Mouse (Mus musculus) myocyte (in vitro differentiated cells): ENCODE data around the gene Olfr911-ps1. TPM values are rescaled to one million over a fixed set of nuclear protein-coding genes. Genes with fewer than 3 reads are reported as not detected.

Experiments used
- H3K27me3 ChIP-seq: one replicate; pipeline ENCODE4 v1.6.1; 2011; ENCODE audit not compliant: control insufficient read depth, insufficient read depth, insufficient read length
- H3K36me3 ChIP-seq: one replicate; pipeline ENCODE4 v1.6.1; 2011; ENCODE audit not compliant: control insufficient read depth, insufficient read depth
- H3K4me2 ChIP-seq: one replicate; pipeline ENCODE4 v1.6.1; 2011; ENCODE audit warnings: low read depth, control low read depth
- H3K4me3 ChIP-seq: one replicate; pipeline ENCODE4 v1.5.1; 2011; ENCODE audit warnings: mild to moderate bottlenecking, control low read depth, moderate library complexity
- H3K79me2 ChIP-seq: one replicate; pipeline ENCODE4 v1.6.1; 2011; ENCODE audit not compliant: control insufficient read depth, insufficient read depth
- H3ac ChIP-seq: one replicate; pipeline ENCODE4 v1.6.1; 2011; ENCODE audit not compliant: control insufficient read depth, insufficient read length
- CEBPB ChIP-seq: IDR thresholded peaks from 2 replicates; pipeline ENCODE4 v1.6.1; 2011; ENCODE audit warnings: mild to moderate bottlenecking, moderate library complexity; ENCODE audit not compliant: poor library complexity, insufficient read depth, severe bottlenecking
- E2F4 ChIP-seq: IDR thresholded peaks from one replicate; pipeline ENCODE4 v1.6.1; 2011; ENCODE audit warnings: mild to moderate bottlenecking, control low read depth, moderate library complexity; ENCODE audit not compliant: insufficient read depth
- MAX ChIP-seq: IDR thresholded peaks from one replicate; pipeline ENCODE4 v1.6.1; 2011; ENCODE audit warnings: low read depth, mild to moderate bottlenecking, control low read depth
- MYOD1 ChIP-seq, 3 experiments: IDR thresholded peaks; one replicate each; pipeline ENCODE4 v1.6.1; 2011; ENCODE audit warnings: control low read depth in 2 of 3, low read depth in 2 of 3, mild to moderate bottlenecking in 2 of 3, moderate library complexity in 1 of 3; ENCODE audit not compliant: insufficient read length in 2 of 3, control insufficient read depth in 1 of 3
- MYOG ChIP-seq, 3 experiments: IDR thresholded peaks; one replicate each; pipeline ENCODE4 v1.6.1; 2011; ENCODE audit warnings: control low read depth in 2 of 3, low read depth in 2 of 3, mild to moderate bottlenecking in 2 of 3; ENCODE audit not compliant: insufficient read length in 2 of 3, control insufficient read depth in 1 of 3, insufficient read depth in 1 of 3
- POLR2A ChIP-seq: IDR thresholded peaks from one replicate; pipeline ENCODE4 v1.6.1; 2011; ENCODE audit warnings: low read depth, mild to moderate bottlenecking, control low read depth, moderate library complexity; ENCODE audit not compliant: insufficient read length
- POLR2AphosphoS2 ChIP-seq: IDR thresholded peaks from one replicate; pipeline ENCODE4 v1.6.1; 2011; ENCODE audit warnings: low read depth, control low read depth; ENCODE audit not compliant: insufficient read length
- REST ChIP-seq: IDR thresholded peaks from one replicate; pipeline ENCODE4 v1.6.1; 2011; ENCODE audit warnings: mild to moderate bottlenecking, control low read depth, moderate library complexity; ENCODE audit not compliant: insufficient read depth, insufficient read length
- SRF ChIP-seq: IDR thresholded peaks from one replicate; pipeline ENCODE4 v1.6.1; 2011; ENCODE audit warnings: low read depth; ENCODE audit not compliant: control insufficient read depth, insufficient read length
- TCF12 ChIP-seq: IDR thresholded peaks from one replicate; pipeline ENCODE4 v1.6.1; 2011; ENCODE audit warnings: mild to moderate bottlenecking, control low read depth; ENCODE audit not compliant: poor library complexity, insufficient read depth, severe bottlenecking
- TCF3 ChIP-seq: IDR thresholded peaks from one replicate; pipeline ENCODE4 v1.6.1; 2011; ENCODE audit warnings: low read depth, control low read depth; ENCODE audit not compliant: insufficient read length
- USF1 ChIP-seq: IDR thresholded peaks from one replicate; pipeline ENCODE4 v1.6.1; 2011; ENCODE audit warnings: low read depth, mild to moderate bottlenecking, control low read depth, moderate library complexity
- polyA plus RNA-seq: library from polyadenylated mRNA; unstranded; fragments of >200 nt; fragmentation: generic; extraction: Trizol; gene quantifications from one replicate; pipeline ENCODE4 v1.2.1, GENCODE M21; 2012; ENCODE audit warnings: missing spikeins

The Olfr911-ps1 gene
- polyA plus RNA-seq, result not detected

- Histone ChIP-seq H3ac (no peak within 1 kb of the TSS), H3K4me3 (no peak within 1 kb of the TSS), H3K36me3 (no peaks in the 10 kb centered on the region), H3K27me3 (no peaks in the 10 kb centered on the region), H3K79me2 (no peaks in the 10 kb centered on the region), H3K4me2 (no peak within 1 kb of the TSS)
- no peak for TF ChIP-seq POLR2A
- TF ChIP-seq TCF3, result no peak
- TF ChIP-seq E2F4, result no peak
- TF ChIP-seq CEBPB, result no peak
- no peak for TF ChIP-seq SRF
- TF ChIP-seq MYOD1 (IDR thresholded peaks at IDR 0.05; ENCODE audit: control insufficient read depth in 1 of 3, insufficient read length in 2 of 3, low read depth in 2 of 3), result no peak
- no peak for TF ChIP-seq TCF12
- no peak for TF ChIP-seq MAX
- TF ChIP-seq REST, result no peak
- no peak for TF ChIP-seq MYOG (IDR thresholded peaks at IDR 0.05; ENCODE audit: control insufficient read depth in 1 of 3, insufficient read depth in 1 of 3, insufficient read length in 2 of 3, low read depth in 2 of 3)
- no peak for TF ChIP-seq POLR2AphosphoS2
- no peak for TF ChIP-seq USF1
Measured at GRCm38 (mm10) chr9:38521280-38521679, at the start of gene Olfr911-ps1. Olfr911-ps1 (plus strand) TSS chr9:38521580.

DNA sequence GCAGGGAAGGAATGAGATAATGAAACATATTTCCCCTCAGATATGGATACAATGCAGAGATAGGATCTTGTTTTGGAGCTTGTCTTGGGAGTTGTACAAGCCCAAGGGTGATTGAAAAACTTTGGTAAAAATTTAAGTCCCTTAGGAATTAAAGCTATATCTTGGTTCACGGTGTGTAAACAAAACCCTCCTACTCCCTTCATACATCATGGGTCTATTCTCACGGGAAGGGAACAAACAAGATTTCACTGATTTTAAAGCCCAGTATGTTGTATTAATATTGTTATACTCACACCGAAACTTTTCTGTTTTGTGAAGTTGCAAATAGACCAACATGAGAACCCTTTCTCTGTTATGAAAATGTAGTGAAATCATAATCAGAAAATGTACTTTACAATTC lies 34.6 kb upstream of the Olfr911-ps1 start, which contains the start of gene Olfr906:
Gene Olfr906, plus strand, starts transcription at position 301 of the 400 bp plus-strand sequence.
- Histone ChIP-seq H3ac (no peak within 1 kb of the TSS), H3K27me3 (no peaks in the 10 kb centered on the region), H3K36me3 (no peaks in the 10 kb centered on the region), H3K4me2 (no peak within 1 kb of the TSS), H3K79me2 (no peaks in the 10 kb centered on the region), H3K4me3 (no peak within 1 kb of the TSS)
- TF ChIP-seq REST (no peak), TCF3 (no peak), MYOD1 (IDR thresholded peaks at IDR 0.05; ENCODE audit: control insufficient read depth in 1 of 3, insufficient read length in 2 of 3, low read depth in 2 of 3) (no peak), MYOG (IDR thresholded peaks at IDR 0.05; ENCODE audit: control insufficient read depth in 1 of 3, insufficient read depth in 1 of 3, insufficient read length in 2 of 3, low read depth in 2 of 3) (no peak), TCF12 (no peak), CEBPB (no peak), SRF (no peak), MAX (no peak), POLR2AphosphoS2 (no peak), POLR2A (no peak), E2F4 (no peak), USF1 (no peak)

DNA sequence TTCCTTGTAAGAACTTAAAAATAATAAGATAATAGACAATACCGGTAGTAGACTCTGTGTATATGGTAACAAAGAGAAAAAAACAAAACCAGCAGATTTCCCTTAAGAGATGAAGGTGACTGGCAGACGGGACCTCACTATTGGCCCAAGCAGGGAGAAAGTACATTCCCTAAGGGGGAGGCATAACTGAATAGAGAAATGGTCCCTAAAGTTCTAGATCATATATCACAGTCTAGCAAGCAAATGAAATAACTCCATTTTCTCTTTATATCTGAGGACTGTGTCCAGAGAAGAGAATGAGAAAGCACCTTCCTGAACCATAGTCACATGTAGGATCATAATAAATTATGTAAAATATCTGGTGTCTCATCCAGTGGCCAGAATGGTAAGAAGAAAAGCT lies 25.9 kb upstream of the Olfr911-ps1 start, which contains the start of gene Olfr907:
Gene Olfr907, plus strand, starts transcription at position 301 of the 400 bp plus-strand sequence.
- no peaks in the 10 kb centered on the region for H3K36me3 ChIP-seq
- TF ChIP-seq SRF (no peak), MYOD1 (IDR thresholded peaks at IDR 0.05; ENCODE audit: control insufficient read depth in 1 of 3, insufficient read length in 2 of 3, low read depth in 2 of 3) (no peak), MAX (no peak), E2F4 (no peak), POLR2A (no peak), REST (no peak), MYOG (IDR thresholded peaks at IDR 0.05; ENCODE audit: control insufficient read depth in 1 of 3, insufficient read depth in 1 of 3, insufficient read length in 2 of 3, low read depth in 2 of 3) (no peak), POLR2AphosphoS2 (no peak), USF1 (no peak), CEBPB (no peak), TCF12 (no peak), TCF3 (no peak)

DNA sequence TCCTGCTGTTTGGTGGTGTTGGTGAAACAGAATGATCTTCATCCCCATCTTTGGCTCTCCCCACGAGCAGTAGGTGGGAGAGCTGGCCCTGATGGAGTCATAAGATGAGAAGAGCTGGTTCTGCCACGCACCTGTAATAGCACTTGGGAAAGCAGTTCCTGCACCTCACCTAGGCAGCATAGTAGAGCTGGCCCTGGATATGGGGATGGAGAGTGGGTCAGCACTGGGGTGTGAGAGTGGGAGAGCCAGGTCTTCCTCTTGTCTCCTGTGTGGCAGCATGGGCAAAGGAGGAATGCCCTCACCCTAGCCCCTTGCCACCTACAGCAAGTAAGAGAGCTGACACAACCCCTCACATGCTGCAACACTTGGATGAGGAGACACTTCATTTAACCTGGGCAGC lies 9.0 kb upstream of the Olfr911-ps1 start:
- no peaks in the 10 kb centered on the region for H3K79me2 ChIP-seq
- no peak for TF ChIP-seq REST
- TF ChIP-seq E2F4, result no peak
- no peak for TF ChIP-seq USF1
- TF ChIP-seq TCF3, result no peak
- no peak for TF ChIP-seq TCF12
- TF ChIP-seq CEBPB, result no peak
- TF ChIP-seq POLR2AphosphoS2, result no peak
- no peak for TF ChIP-seq MYOG (IDR thresholded peaks at IDR 0.05; ENCODE audit: control insufficient read depth in 1 of 3, insufficient read depth in 1 of 3, insufficient read length in 2 of 3, low read depth in 2 of 3)
- no peak for TF ChIP-seq MAX
- no peak for TF ChIP-seq MYOD1 (IDR thresholded peaks at IDR 0.05; ENCODE audit: control insufficient read depth in 1 of 3, insufficient read length in 2 of 3, low read depth in 2 of 3)
- TF ChIP-seq POLR2A, result no peak
- TF ChIP-seq SRF, result no peak
- H3ac ChIP-seq, result no peak overlapping the region
- no peaks in the 10 kb centered on the region for H3K27me3 ChIP-seq
- H3K4me2 ChIP-seq, result no peak overlapping the region
- H3K36me3 ChIP-seq, result no peaks in the 10 kb centered on the region
- no peak overlapping the region for H3K4me3 ChIP-seq

More for the DNA sequence above, 25.9 kb upstream of the Olfr911-ps1 start, which contains the start of gene Olfr907:
- Histone ChIP-seq H3K4me2 (no peak within 1 kb of the TSS), H3K27me3 (no peaks in the 10 kb centered on the region), H3ac (no peak within 1 kb of the TSS), H3K4me3 (no peak within 1 kb of the TSS), H3K79me2 (no peaks in the 10 kb centered on the region)
